ENCODE assay signal across 13 mouse cellular contexts in the genomic region with DNA sequence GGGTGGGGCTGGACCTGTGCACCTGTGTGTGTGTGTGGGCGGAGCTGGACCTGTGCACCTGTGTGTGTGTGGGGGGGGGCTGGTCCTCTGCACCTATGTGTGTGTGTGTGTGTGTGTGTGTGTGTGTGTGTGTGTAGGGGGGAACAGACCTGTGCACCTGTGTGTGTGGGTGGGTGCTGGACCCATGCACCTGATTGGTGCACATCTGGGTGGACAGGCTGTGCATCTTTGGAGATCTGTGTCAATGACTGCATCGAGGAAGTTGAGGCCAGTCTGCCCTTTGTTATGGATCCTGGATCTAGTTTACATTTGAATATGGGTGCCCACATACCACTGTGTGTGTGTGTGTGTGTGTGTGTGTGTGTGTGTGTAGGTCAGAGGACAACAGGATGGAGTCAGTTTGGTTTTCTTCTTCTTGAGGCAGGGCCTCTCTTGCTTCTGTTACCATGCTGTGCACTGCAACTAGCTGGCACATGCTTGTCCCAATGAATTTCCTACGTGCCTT. TPM values are rescaled to one million over a fixed set of nuclear protein-coding genes. Genes with fewer than 3 reads are reported as not detected.
"Had no signal": no experiment of that assay in that cellular context is flagged by ENCODE, and none has a peak within 500 bp of the region (broad histone marks: within the 10 kb centered on the region; RNA-seq: fewer than 3 reads in every experiment).

No protein-coding gene starts in this region.

- H3K4me3 ChIP-seq: limb, embryonic 13.5 days; neural tube, embryonic 12.5 days had no signal

- H3K9ac ChIP-seq: limb, embryonic 13.5 days; liver, embryonic 14.5 days; neural tube, embryonic 12.5 days had no signal

- H3K9me3 ChIP-seq: limb, embryonic 13.5 days had no signal

- DNase-seq: kidney, adult 8-10 months; kidney, postnatal 36 days; layer of hippocampus, adult 9-11 months; layer of hippocampus, postnatal 36 days; lung, adult 18-20 months; right cerebral cortex, postnatal 4 days; spleen, adult 18-20 months; thymus, postnatal 36 days had no signal

- H3K27ac ChIP-seq: kidney, postnatal 0 days; limb, embryonic 13.5 days; liver, embryonic 14.5 days; macrophage; neural tube, embryonic 12.5 days had no signal

- H3K27me3 ChIP-seq: limb, embryonic 13.5 days; neural tube, embryonic 12.5 days had no signal

- H3K36me3 ChIP-seq: limb, embryonic 13.5 days; neural tube, embryonic 12.5 days had no signal

- H3K4me2 ChIP-seq: limb, embryonic 13.5 days; neural tube, embryonic 12.5 days had no signal

- H3K4me1 ChIP-seq: limb, embryonic 13.5 days; neural tube, embryonic 12.5 days had no signal

RNA-seq across cellular contexts. Expression of gene Spock2, which starts 35.7 kb away (rescaled TPM):
- polyA plus RNA-seq: macrophage had no signal
